Mouse (Mus musculus) thymus, adult 2 months (tissue): ENCODE measurements around the gene Gorasp2.

Source experiments
- CTCF ChIP-seq: fragments of 200-500 bp; IDR thresholded peaks from 2 replicates; pipeline ENCODE4 v1.5.1; 2012; ENCODE audit warnings: mild to moderate bottlenecking, control low read depth, low read length, moderate library complexity, borderline replicate concordance; ENCODE audit not compliant: control insufficient read depth, poor library complexity, insufficient read depth; ENCODE audit errors: extremely low read depth
- POLR2A ChIP-seq: fragments of 200-500 bp; IDR thresholded peaks from 2 replicates; pipeline ENCODE4 v1.6.1; 2012; ENCODE audit warnings: mild to moderate bottlenecking, low read length, control low read depth, moderate library complexity; ENCODE audit not compliant: control insufficient read depth, poor library complexity, insufficient read depth; ENCODE audit errors: extremely low read depth

GRCm38 (mm10) chr2:70702403-70702802, 41.0 kb downstream of the Gorasp2 start:
- no peak for TF ChIP-seq CTCF
- TF ChIP-seq POLR2A = no peak
